Mouse (Mus musculus): ENCODE measurements around the gene Tcf7l2. TPM values are rescaled to one million over a fixed set of nuclear protein-coding genes. Genes with fewer than 3 reads are reported as not detected.

The Tcf7l2 gene
- total and polyA plus RNA-seq, 2 experiments: 3.2 to 14.6 TPM

DNA sequence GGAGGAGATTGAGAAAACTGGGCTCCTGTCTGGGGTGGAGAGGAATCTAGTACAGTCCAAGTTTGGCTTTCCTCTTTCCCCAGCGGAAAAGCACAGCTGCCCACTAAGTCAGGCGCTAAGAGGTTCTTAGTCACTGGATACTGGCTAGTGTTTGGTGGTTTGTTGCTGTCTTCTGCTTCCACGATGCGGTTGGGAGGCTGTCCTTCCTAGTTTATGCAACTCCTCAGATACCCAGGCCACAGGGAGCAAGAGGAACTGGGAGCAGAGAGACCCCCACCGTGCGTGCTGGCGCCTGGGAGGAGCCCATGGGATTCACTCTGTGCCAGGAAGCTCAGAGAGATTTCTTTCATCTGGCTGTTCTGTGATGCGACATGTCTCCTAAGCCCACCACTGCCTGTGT is 40.1 kb downstream of the Tcf7l2 start:
- WGBS: 81% methylated on average over 8 of the region's 8 CpGs
- no peaks in the 10 kb centered on the region for H3K27me3 ChIP-seq (ENCODE audit: control insufficient read depth, insufficient read depth, low read length)
- H3K27ac ChIP-seq (replicated peaks; ENCODE audit: insufficient read depth, low read depth, low read length): no peak overlapping the region
- TF ChIP-seq POLR2A (IDR thresholded peaks at IDR 0.05; ENCODE audit: extremely low read depth, insufficient read depth, low read length) (no peak), CTCF (IDR thresholded peaks at IDR 0.05; ENCODE audit: low read depth, low read length) (no peak)
- no peak overlapping the region for H3K4me3 ChIP-seq (ENCODE audit: insufficient read depth, low read depth, low read length)
- H3K4me1 ChIP-seq (ENCODE audit: control insufficient read depth, insufficient read depth, low read length): peaks cover 19% of the 10 kb centered on the region
- no peaks in the 10 kb centered on the region for H3K36me3 ChIP-seq (ENCODE audit: control insufficient read depth, insufficient read depth, low read length)
- no peak overlapping the region for H3K9ac ChIP-seq (ENCODE audit: low read depth, low read length)
- DNase-seq (ENCODE audit: extremely low read depth, low read depth, low spot score): no peak
- H3K79me2 ChIP-seq (ENCODE audit: control insufficient read depth, insufficient read depth, low read length): peaks cover 40% of the 10 kb centered on the region; the same call in 1 of the 2 replicates

DNA sequence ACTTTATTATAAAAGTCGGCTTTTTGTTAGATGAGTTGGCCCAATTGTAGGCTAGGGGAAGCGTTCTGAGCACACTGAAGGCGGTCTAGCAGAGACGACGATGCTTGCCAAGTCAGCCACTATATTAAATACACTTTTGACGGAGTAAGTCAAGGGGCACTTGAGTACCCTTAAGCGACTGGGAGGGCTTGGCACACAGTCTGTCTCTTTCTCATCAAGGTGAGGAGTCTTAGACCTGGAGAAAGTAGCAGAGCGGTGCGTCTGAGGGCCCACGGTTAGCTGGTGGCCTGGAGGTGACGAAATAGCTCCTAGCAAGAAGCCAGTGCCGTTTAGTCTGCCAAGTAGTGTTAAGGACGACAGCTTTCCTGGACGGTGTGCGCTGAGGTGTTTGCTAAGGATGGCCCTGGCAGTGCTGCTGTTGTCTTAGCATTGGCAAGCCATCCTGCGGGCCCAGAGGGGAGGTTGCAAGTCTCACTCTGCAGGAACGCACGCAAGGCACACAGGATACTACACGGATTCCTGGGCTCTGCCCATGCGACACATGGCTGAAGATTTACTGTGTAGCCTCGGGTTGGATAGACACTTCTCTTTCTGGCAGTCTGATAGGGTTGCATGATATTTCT is 43.3 kb downstream of the Tcf7l2 start:
- DNase-seq (ENCODE audit: extremely low read depth, low read depth, low spot score): peak; percentile 67
- no peak for TF ChIP-seq CTCF (IDR thresholded peaks at IDR 0.05; ENCODE audit: low read depth, low read length)
- no peak for TF ChIP-seq POLR2A (IDR thresholded peaks at IDR 0.05; ENCODE audit: extremely low read depth, insufficient read depth, low read length)
- 81% methylated on average over 21 of the region's 21 CpGs for WGBS

DNA sequence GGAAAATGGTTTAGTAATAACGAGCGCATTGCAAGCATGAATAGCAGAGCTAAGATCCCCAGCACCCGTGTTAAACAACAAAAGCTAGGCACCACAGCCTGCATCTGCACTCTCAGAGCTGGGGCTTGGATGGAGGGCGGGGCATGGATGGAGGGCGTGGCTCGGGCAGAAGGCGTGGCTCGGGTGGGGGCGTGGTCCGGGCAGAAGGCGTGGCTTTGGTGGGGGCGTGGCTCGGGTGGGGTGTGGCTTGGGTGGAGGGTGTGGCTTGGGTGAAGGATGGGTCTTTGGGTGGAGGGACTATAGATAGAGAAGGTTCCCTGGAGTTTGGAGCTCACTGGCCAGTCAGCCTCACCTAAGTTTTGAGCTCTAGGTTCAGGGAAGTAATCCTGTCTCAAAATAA is 45.8 kb downstream of the Tcf7l2 start:
- H3K4me1 ChIP-seq (ENCODE audit: control insufficient read depth, insufficient read depth, low read length): peaks cover 23% of the 10 kb centered on the region
- no peak overlapping the region for H3K4me3 ChIP-seq (ENCODE audit: insufficient read depth, low read depth, low read length)
- H3K36me3 ChIP-seq (ENCODE audit: control insufficient read depth, insufficient read depth, low read length): no peaks in the 10 kb centered on the region
- DNase-seq (ENCODE audit: extremely low read depth, low read depth, low spot score): no peak
- TF ChIP-seq CTCF (IDR thresholded peaks at IDR 0.05; ENCODE audit: low read depth, low read length) (no peak), POLR2A (IDR thresholded peaks at IDR 0.05; ENCODE audit: extremely low read depth, insufficient read depth, low read length) (no peak)
- H3K79me2 ChIP-seq (ENCODE audit: control insufficient read depth, insufficient read depth, low read length): peaks cover 35% of the 10 kb centered on the region
- H3K27ac ChIP-seq (replicated peaks; ENCODE audit: insufficient read depth, low read depth, low read length): no peak overlapping the region
- no peaks in the 10 kb centered on the region for H3K27me3 ChIP-seq (ENCODE audit: control insufficient read depth, insufficient read depth, low read length)
- WGBS: 75% methylated on average over 13 of the region's 13 CpGs
- H3K9ac ChIP-seq (ENCODE audit: low read depth, low read length): no peak overlapping the region

More for the DNA sequence above, 43.3 kb downstream of the Tcf7l2 start:
- Histone ChIP-seq H3K4me3 (ENCODE audit: insufficient read depth, low read depth, low read length) (no peak overlapping the region), H3K79me2 (ENCODE audit: control insufficient read depth, insufficient read depth, low read length) (peaks cover 44% of the 10 kb centered on the region), H3K4me1 (ENCODE audit: control insufficient read depth, insufficient read depth, low read length) (peaks cover 15% of the 10 kb centered on the region), H3K9ac (ENCODE audit: low read depth, low read length) (no peak overlapping the region), H3K27me3 (ENCODE audit: control insufficient read depth, insufficient read depth, low read length) (no peaks in the 10 kb centered on the region), H3K36me3 (ENCODE audit: control insufficient read depth, insufficient read depth, low read length) (no peaks in the 10 kb centered on the region), H3K27ac (replicated peaks; ENCODE audit: insufficient read depth, low read depth, low read length) (no peak overlapping the region)

DNA sequence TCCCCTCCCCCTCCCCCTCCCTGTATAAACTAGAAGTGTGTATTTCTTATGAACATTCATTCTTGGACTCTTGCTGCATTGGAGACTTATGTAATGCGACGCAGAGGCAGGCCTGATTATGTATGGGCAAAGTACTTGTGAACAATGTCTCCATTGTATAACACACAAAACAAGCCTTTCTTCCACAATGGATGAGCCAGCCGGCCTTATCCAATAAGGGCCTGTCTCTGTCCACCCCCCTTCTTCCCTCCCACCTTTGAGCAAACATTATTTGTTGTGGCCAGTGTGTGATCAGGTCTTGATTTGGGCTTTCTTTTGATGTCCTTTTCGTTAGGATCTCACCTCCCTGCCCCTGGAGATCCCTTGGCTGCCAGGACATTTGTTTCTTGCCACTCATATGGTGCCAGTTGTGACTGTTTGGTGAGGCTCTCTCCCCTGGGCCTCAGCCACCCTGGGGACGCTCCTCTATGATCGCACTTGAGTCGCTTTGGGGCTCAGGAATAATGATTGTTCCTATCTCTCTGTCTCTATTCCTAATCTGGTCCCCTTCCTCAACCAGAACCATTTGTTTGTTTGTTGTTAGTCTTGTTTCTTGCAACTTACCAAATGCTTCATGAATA is 46.8 kb downstream of the Tcf7l2 start:
- Histone ChIP-seq H3K27me3 (ENCODE audit: control insufficient read depth, insufficient read depth, low read length) (no peaks in the 10 kb centered on the region), H3K36me3 (ENCODE audit: control insufficient read depth, insufficient read depth, low read length) (no peaks in the 10 kb centered on the region), H3K4me1 (ENCODE audit: control insufficient read depth, insufficient read depth, low read length) (peaks cover 29% of the 10 kb centered on the region), H3K27ac (replicated peaks; ENCODE audit: insufficient read depth, low read depth, low read length) (no peak overlapping the region), H3K9ac (ENCODE audit: low read depth, low read length) (no peak overlapping the region), H3K4me3 (ENCODE audit: insufficient read depth, low read depth, low read length) (no peak overlapping the region), H3K79me2 (ENCODE audit: control insufficient read depth, insufficient read depth, low read length) (peaks cover 30% of the 10 kb centered on the region)
- DNase-seq (ENCODE audit: extremely low read depth, low read depth, low spot score): no peak
- TF ChIP-seq CTCF (IDR thresholded peaks at IDR 0.05; ENCODE audit: low read depth, low read length) (no peak), POLR2A (IDR thresholded peaks at IDR 0.05; ENCODE audit: extremely low read depth, insufficient read depth, low read length) (no peak)
- WGBS: 66% methylated on average over 7 of the region's 7 CpGs

DNA sequence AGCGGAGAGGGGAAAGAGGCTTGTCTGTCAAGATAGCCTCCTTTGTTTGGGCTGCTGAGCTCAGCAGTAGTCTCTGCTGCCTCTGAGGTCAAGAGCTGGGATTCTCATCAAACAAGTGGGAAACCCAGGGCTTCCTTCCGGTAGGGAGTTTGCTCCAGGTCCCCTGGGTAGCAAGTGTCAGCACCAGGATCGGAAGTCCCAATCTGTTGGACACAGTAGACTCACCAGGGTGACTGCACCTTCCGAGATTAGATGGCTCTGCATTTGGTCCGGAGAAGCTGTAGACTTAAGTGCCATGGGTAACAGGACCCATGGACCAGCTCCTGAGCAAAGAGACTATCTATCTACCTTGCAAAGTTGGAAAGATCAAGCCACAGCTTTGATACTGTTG is 47.3 kb downstream of the Tcf7l2 start:
- Histone ChIP-seq H3K9ac (ENCODE audit: low read depth, low read length) (no peak overlapping the region), H3K27ac (replicated peaks; ENCODE audit: insufficient read depth, low read depth, low read length) (no peak overlapping the region), H3K4me3 (ENCODE audit: insufficient read depth, low read depth, low read length) (no peak overlapping the region), H3K4me1 (ENCODE audit: control insufficient read depth, insufficient read depth, low read length) (peaks cover 31% of the 10 kb centered on the region), H3K79me2 (ENCODE audit: control insufficient read depth, insufficient read depth, low read length) (peaks cover 31% of the 10 kb centered on the region), H3K27me3 (ENCODE audit: control insufficient read depth, insufficient read depth, low read length) (no peaks in the 10 kb centered on the region), H3K36me3 (ENCODE audit: control insufficient read depth, insufficient read depth, low read length) (no peaks in the 10 kb centered on the region)
- no peak for DNase-seq (ENCODE audit: extremely low read depth, low read depth, low spot score)
- 64% methylated on average over 5 of the region's 5 CpGs for WGBS
- TF ChIP-seq POLR2A (IDR thresholded peaks at IDR 0.05; ENCODE audit: extremely low read depth, insufficient read depth, low read length) (no peak), CTCF (IDR thresholded peaks at IDR 0.05; ENCODE audit: low read depth, low read length) (no peak)

DNA sequence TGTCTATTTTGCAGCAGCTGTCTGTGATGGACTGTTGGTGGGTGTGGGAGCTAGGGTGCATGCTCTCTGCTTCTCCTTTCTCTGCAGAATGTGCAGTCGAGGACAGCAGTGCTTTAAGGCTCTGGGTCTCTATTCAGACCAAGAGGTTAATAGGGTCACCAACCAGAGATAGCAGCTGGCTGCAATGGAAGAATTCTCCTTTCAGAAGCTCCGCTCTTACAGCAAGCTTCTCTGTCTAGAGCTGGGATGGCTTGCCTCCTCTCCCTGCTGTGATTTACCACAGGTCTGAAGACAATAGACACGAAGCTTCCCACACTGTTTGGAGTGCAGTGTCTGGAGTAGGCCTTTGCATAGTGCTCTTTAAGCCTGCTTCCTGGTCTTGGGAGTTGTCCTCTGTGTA is 48.2 kb downstream of the Tcf7l2 start:
- Histone ChIP-seq H3K27me3 (ENCODE audit: control insufficient read depth, insufficient read depth, low read length) (no peaks in the 10 kb centered on the region), H3K9ac (ENCODE audit: low read depth, low read length) (no peak overlapping the region), H3K4me1 (ENCODE audit: control insufficient read depth, insufficient read depth, low read length) (peaks cover 40% of the 10 kb centered on the region), H3K36me3 (ENCODE audit: control insufficient read depth, insufficient read depth, low read length) (no peaks in the 10 kb centered on the region), H3K4me3 (ENCODE audit: insufficient read depth, low read depth, low read length) (no peak overlapping the region), H3K27ac (replicated peaks; ENCODE audit: insufficient read depth, low read depth, low read length) (no peak overlapping the region), H3K79me2 (ENCODE audit: control insufficient read depth, insufficient read depth, low read length) (peaks cover 36% of the 10 kb centered on the region)
- 69% methylated on average over 3 of the region's 3 CpGs for WGBS
- DNase-seq (ENCODE audit: extremely low read depth, low read depth, low spot score): no peak
- TF ChIP-seq CTCF (IDR thresholded peaks at IDR 0.05; ENCODE audit: low read depth, low read length): no peak
- no peak for TF ChIP-seq POLR2A (IDR thresholded peaks at IDR 0.05; ENCODE audit: extremely low read depth, insufficient read depth, low read length)

Measured in liver, adult 2 months (tissue).